Mouse (Mus musculus) spleen, adult 18-20 months (tissue): ENCODE results near the gene Dcaf11.

Experiments
- DNase-seq, 2 experiments: peaks; one replicate each; pipeline ENCODE4 v3.0.0; 2022; ENCODE audit warnings: mixed read lengths in 2 of 2

Gene Dcaf11

DNA sequence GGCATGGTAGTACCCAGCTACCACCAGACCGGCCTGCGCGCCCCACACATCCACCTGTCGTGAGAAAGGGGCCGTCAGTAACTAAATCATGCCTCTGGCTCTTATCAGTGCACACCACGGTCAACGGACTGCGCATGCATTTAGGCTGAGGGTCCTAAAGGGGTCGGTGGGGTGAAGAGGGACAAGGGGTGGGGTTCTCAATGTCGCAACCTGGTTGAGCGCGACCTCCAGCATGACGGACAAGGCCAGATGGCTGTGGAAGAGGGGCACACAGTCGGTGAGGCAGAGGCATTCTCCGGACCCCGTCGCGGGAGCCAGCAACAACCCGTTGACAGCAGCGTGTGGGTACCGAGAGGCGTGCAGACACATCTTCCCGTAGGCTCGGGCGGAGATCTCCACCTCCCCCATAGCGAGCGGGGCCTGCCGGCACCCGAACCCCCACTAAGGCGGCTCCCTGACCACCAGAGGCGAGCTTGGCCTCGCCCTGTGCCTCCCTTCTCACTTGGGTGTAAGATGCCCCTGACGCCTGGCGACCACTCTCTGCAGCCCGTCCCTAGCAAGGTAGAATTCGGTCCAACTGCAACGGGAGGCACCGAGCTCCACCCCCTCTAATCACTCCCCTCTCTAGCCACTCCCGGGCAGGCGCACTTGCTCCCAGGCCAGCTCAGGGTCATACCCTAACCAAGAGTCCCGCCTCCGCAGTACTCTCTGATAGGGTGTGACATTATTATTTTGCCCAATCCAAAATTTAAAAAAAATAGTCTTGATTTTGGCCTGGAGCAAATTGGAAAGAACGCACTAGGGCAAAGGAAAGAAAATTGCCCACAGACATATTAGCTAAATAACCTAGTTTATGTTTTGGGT lies 25.1 kb downstream of the Dcaf11 start, which contains the start of gene Emc9:
Gene Emc9 (minus strand): TSS at position 601 of the 864 bp plus-strand sequence.
- DNase-seq = peak; percentile 69 to 73

DNA sequence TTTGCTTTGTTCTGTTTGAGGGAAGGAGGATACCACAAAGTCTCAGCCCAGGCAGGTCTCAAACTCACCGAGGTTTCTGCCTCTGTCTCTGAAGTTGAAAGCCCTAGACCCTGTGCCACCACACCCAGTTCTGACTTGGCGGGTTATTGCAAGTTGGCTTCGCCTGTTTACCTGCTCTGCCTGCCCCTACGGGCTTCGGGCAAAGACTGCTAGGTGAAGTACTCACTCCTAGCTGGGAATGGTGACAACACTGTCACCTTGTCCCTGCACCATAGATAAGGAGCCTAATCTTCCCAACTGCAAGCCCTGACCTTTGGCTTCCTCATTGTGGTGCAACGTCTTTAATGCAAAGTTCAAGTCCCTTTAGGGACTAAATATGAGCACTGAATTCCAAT lies 25.8 kb downstream of the Dcaf11 start:
- DNase-seq = no peak

GRCm38 (mm10) chr14:55586149-55586548 lies 26.3 kb downstream of the Dcaf11 start:
- DNase-seq = no peak

DNA sequence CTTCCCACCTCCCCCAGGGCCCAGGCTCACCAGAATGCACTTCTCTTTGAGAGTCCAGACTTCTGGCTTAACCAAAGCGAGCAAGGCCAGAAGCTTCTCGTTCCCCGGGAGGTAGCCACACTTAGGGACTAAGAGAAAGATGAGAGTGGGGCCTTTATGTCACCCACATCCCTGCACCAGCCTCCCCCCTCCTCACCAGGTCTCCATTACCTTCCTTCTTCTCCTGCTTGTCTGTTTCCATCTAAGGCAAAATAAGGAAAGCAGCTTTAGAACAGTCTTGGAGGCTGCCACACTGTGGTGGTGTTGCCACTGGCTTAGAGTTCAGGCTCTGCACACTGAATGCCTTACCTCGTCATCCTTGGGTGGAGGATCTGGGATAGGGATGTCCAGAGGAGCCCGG lies 29.5 kb downstream of the Dcaf11 start:
- DNase-seq = no peak

DNA sequence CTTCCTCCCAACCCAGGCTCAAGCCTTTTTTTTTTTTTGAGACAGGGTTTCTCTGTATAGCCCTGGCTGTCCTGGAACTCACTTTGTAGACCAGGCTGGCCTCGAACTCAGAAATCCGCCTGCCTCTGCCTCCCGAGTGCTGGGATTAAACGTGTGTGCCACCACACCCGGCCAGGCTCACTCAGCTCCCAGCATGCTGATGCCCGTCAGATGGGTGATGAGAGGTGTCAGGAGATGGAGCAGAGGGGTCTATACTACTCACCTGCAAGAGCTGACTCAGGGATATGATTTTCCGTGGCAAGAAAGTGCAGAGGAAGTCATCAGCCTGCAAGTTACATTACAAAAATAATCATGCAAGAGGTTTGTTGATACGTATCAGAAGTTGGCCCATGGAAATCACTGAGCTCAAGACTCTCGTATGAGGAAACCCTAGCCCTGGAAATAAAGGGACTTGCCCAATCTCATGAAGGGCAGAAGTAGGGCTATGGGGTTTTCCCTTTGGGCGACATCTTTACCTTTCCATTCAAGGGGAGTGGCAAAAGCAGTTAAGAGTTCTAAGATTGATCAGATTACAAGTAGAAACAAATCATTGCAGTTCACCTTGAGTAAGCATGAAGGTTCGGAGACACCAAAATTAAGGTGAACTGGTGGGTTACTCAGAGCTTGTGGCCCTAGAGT lies 30.1 kb downstream of the Dcaf11 start:
- no peak for DNase-seq

DNA sequence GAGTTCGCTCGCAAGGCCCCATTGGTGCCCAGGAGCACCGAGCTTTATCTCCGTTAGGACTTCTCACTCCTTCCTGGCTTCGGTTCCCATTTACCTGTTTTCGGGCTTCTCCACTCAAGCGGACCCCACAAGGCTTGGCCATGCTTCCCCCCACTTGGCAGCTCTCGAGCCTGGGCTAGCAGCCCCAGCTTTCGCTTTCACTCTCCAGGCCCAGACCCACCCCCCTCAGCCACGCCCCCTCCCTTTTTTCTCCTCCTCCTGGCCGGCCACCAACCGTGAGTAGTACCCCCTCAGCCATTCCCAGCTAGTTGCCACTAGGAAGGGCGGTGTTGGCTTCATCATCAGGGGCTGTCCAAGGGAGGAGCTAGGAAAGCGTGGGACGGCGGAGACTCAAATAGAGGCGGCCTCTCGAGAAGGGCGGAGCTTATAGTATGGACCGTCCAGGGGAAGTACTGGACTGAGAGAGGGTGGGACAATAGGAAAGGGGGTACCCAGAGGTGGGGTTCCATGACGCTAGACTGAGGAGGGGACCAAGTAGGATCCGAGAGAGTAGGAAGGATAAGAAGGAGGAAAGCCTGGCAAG lies 31.0 kb downstream of the Dcaf11 start, which contains the start of gene Psme2:
Gene Psme2 (minus strand): TSS at position 366 of the 583 bp plus-strand sequence.
- peak; percentile 76 to 80 for DNase-seq

DNA sequence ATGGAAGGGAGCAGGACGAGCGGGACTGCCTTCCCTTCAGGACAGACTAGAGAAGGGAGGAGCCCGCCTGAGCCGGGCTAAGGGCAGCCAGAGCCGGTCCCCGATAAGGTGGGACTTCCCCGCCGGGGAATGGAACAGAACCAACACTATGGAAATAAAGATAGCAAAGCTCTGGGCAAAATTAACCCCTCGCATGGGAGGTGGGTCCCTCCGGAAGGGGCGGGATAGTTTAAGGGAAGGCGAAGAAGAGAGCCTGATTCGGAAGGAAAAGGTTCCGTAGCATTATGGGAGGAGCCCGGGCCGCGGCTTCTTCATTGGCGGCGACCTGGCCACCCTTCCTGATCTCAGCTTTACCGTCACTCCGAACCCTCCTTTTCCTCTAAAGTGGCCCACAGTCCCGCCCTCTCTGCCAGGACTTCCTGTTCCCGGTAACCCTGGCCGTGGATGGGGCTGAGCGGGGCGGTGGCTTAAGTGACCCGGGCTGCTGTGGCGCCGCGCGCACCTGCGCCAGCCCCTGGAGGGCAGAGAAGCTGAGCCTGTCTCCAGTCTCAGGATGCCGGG lies 31.6 kb downstream of the Dcaf11 start, which contains the start of gene Rnf31:
Gene Rnf31 (plus strand): TSS at position 378 of the 561 bp plus-strand sequence.
- peak; percentile 82 to 89 for DNase-seq

- DNase-seq = no peak
These were observed 32.4 kb downstream of the Dcaf11 start for GRCm38 (mm10) chr14:55592226-55592625.

DNA sequence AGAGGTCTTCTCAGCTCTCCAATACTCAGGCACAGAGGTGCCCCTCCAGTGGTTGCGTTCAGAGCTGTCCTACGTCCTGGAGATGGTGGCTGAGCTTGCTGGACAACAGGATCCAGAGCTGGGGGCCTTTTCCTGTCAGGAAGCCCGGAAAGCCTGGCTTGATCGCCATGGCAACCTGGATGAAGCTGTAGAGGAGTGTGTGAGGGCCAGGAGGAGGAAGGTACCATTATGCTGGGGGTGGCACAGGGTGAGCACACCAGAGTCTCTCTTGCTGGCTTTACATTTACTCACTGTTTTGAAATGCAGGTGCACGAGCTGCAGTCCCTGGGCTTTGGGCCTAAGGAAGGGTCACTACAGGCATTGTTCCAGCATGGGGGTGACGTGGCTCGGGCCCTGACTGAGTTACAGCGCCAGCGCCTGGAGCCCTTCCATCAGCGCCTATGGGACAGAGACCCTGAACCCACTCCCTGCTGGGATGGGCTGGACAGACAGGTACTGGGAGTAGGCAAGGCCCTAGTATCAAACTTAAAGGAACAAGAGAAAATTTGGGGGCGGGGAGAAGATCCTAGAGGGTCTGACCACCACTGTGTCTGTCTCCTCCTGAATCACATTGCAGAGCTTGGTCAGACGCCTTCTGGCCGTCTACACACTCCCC lies 36.4 kb downstream of the Dcaf11 start:
- DNase-seq = no peak

DNA sequence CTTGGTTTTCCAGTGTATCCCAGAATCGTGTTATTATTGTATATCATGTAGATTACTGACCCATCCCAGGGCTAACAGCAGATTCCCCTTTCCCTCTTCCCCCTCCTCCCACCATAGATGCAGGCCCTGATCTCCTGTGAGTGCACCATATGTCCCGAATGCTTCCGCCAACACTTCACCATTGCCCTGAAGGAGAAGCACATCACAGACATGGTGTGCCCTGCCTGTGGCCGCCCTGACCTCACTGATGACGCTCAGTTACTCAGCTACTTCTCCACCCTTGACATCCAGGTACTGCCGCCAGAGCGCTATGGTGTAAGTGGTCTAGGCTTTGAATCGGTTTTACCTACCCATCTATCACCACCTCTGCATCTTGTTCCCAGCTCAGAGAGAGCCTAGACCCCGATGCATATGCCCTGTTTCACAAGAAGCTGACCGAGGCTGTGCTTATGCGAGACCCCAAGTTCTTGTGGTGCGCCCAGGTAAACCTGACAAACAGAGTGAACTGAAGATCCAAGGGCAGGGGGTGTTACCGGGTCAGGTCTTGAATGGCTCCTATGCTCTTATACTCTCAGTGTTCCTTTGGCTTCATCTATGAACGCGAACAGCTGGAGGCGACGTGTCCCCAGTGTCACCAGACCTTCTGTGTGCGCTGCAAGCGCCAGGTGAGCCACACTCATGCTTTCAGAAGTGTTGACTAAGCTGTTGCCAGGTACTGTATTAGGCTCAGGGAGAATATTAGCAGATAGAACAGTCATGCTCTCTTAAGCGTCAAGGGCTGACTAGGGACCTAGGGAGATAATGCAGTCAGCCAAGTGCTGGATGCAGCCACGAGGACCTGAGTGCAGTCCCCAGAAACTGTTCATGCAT lies 39.0 kb downstream of the Dcaf11 start:
- DNase-seq = no peak

- no peak for DNase-seq
These were observed 43.4 kb downstream of the Dcaf11 start, which contains the start of gene Irf9 for GRCm38 (mm10) chr14:55603271-55603632. TSS of gene Irf9 (plus strand) at chr14:55603571.

- DNase-seq = peak; percentile 89 to 93
These were observed 44.1 kb downstream of the Dcaf11 start for GRCm38 (mm10) chr14:55603633-55604576.

GRCm38 (mm10) chr14:55604823-55605222 lies 45.0 kb downstream of the Dcaf11 start:
- DNase-seq = no peak

GRCm38 (mm10) chr14:55605743-55606459 lies 46.1 kb downstream of the Dcaf11 start:
- DNase-seq = no peak

GRCm38 (mm10) chr14:55608339-55608738 lies 48.5 kb downstream of the Dcaf11 start:
- no peak for DNase-seq

DNA sequence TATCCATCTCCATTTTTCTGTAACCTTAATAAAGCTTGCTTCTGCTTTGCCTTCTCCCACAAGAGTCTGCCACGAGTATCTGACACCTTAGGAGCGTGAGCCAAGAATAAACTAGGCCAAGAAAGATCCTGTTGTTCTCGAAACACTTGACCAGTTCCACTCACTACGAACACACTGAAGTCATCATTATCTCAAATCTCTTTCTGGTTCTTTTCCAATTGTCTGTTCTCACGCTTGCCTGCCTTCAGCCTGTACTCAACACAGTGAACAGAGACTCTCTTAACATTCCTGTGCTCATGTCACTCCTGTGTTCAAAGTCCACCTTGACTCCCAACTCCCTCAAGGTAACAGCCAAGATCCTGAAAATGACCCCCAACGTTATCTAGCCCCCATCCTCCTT lies 53.5 kb downstream of the Dcaf11 start:
- no peak for DNase-seq

- DNase-seq = no peak
These were observed 54.9 kb downstream of the Dcaf11 start for GRCm38 (mm10) chr14:55614565-55615178.

GRCm38 (mm10) chr14:55615876-55616275 lies 56.1 kb downstream of the Dcaf11 start:
- no peak for DNase-seq

- DNase-seq = no peak
These were observed 57.0 kb downstream of the Dcaf11 start for GRCm38 (mm10) chr14:55616844-55617243.
